Mouse (Mus musculus) kidney, postnatal 36 days (tissue): ENCODE data around the gene Olfr790.
A peak's percentile ranks its signal among the peaks of the same experiment; 100 is the strongest.

ENCODE experiments used
- DNase-seq, 2 experiments: peaks; one replicate each; pipeline ENCODE4 v3.0.0; 2021 to 2022; ENCODE audit warnings: mixed read lengths in 2 of 2

The Olfr790 gene

DNA sequence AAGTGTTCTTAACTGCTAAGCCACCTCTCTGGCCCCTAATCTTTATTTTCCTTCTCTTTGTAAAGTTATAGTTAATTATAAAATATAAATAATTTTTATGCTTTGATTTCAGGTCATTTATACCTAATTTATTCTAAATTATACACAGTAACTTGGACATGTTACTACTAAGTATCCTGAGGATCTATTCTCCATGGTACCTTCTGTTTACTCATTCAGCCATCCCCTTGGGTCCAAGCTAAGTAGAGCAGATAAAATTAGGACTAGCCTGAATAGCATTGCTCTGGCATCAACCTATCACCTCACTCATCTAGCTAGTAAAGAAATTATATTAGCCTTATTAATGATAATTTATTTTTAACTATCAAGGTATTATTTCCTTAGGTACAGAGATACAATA is at the start of gene Olfr790:
Gene Olfr790, plus strand, starts transcription at position 301 of the 400 bp plus-strand sequence.
- DNase-seq, result no peak

DNA sequence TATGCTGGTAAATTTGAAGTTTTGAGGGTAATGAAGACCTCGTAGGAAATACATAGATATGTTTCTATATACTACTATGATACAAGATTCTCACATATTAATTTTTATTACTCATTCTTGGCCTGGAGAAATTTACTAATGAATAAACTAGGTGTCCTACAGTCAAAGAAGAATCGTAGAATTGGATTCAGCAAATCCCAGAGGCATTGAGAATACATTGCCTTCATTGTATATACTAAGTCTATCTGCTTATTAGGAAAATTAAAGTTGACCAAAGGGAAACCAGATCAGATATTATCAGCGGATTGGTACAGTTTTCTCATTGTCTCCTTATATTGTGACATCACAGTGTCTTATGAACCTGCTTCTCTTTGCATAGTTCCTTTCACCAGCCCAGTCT is 36.7 kb upstream of the Olfr790 start, which contains the start of gene Olfr787:
Gene Olfr787, plus strand, starts transcription at position 301 of the 400 bp plus-strand sequence.
- DNase-seq, result no peak

DNA sequence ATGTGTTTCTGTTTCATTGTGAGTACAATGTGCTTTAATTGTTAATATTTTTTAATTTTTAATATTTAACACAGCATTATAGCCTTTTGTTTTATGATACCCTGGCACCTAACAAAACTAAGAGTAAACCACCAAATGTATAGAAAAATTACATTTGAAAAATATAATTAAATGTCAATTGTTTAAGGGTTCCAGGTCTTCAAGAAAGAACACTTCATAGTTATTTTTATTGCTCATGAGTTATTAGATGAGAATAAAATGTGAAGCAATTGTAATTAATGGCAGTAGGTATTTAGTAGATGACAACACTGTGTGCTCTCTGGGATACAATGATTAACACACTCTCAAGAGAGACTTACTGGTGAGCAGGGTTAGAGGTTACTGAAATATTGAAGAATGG is 27.6 kb upstream of the Olfr790 start, which contains the start of gene Olfr788:
Gene Olfr788, plus strand, starts transcription at position 301 of the 400 bp plus-strand sequence.
- no peak for DNase-seq

DNA sequence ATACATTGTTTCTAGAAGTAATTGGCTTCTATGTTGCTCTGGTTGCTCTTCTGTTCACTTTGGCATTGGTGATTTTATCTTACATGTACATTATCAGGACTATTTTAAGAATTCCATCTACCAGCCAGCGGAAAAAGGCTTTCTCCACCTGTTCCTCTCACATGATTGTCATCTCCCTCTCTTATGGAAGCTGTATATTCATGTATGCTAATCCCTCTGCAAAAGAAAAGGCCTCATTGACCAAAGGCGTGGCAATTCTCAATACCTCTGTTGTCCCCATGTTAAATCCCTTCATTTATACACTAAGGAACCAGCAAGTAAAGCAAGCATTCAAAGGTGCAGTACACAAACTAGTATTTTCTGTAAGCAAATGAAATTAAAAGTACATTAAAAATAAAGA is 25.0 kb upstream of the Olfr790 start:
- no peak for DNase-seq

DNA sequence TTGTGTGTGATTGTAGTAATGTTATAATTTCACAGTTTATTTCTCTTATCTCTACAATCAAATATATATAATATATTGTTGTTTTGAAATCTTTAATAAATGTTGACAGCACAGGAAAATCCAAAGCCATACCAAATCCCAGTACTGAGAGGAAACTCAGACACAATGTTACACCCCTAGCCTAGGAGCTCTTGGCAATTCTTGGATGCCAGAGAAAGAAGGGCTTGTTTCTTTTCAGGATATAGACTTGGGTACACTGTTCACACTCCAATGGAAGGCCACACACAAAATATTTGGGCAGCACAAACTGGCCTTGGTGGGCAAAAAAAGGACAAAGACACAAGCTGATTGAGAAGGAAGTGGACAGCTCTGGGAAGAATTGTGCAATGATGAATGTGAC is 24.6 kb upstream of the Olfr790 start:
- no peak for DNase-seq

DNA sequence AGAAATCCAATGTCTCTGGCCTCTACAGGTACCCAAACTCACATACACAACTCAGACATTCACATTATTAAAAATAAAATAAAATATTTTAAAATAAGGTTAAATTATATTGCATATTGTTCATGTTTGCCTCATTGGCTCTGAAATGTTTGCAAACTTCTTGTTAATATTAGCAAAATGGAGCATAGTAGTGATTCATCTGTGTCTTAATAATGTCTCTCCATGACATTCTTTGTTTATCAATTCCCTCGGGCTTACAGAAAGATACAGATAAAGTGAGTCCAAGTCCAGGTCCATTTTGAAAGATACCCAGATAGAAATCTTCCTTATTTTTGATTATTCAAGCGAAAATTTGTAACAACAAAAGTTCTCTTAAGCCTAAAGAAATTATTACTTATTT is 13.8 kb upstream of the Olfr790 start, which contains the start of gene Olfr789:
Gene Olfr789, plus strand, starts transcription at position 301 of the 400 bp plus-strand sequence.
- no peak for DNase-seq

DNA sequence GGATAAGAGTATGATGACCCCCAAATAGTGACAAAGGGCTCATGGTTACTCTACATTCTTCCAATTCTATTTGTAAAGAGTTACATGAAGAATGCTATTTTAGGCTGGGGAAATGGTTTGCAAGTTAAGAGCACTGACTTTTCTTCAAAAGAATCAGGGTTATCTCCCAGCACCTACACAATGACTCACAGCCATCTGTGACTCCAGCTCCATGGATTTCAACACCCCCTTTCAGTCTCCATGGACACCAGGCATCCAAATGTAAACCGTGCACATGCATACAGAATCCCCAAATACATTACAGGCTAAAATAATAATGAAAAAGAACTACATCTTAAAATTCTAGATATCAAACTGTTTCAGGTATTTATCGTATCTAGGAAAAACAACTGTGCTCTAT is 8.2 kb upstream of the Olfr790 start:
- DNase-seq, result no peak

DNA sequence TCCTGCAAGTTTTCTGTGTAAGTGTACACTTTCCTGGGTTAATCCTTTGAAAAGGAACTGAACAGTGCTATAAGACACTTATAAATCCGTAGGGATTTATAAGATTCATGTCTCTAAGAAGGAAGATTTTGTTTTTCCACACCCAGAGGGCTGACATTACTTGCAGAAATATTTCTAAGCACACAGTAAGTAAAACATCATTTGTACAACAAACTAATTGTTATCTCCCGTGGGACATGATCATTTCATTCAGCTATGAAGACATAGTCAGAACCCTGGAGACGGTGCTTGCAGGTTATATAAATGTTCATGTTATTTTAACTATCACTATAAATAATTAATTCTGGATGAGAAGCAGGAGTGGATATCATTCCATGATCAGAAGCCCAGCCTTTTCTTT is 23.2 kb downstream of the Olfr790 start, which contains the start of gene Olfr791:
Gene Olfr791, plus strand, starts transcription at position 301 of the 400 bp plus-strand sequence.
- no peak for DNase-seq

DNA sequence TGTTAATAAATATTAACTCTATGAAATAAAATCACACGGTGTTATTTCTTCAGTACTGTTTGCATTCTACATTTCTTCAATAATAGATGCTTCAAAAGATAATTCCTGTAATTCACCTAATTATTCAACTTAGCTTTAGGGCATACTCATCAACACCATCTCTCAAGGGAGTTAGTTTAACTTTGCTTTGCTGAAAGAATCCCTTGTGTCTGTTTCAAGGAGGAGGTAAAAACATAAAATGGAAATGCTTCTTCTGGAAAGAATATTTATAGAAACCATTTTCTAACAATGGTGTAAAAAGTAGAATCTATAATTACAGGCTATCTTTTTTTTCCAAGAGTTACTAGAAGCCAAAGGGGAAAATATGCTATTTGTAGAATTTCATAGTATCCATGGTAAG is 40.6 kb downstream of the Olfr790 start, which contains the start of gene Olfr792:
Gene Olfr792, plus strand, starts transcription at position 301 of the 400 bp plus-strand sequence.
- DNase-seq, result no peak

DNA sequence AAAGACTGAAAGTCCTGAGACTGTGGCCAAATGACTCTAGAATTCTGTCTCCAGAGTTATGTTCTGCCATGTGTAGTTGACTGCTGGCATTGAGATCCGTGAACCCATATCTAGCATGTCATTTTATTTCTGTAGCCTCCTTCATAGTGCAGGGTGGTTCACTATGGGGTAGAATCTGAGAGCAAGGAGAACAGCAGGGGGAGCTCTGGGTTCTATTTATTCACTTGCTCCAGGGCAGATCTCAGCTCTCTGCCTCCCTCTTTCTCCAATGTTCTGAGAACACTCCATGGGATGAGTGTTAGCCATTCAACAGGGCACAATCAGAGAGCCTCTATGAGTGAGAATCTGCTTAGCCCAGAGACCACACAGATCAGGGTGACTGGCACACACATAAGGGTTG is 51.1 kb downstream of the Olfr790 start:
- DNase-seq, result peak; percentile 6 to 55
